Mouse (Mus musculus) thymus, adult 2 months (tissue): ENCODE data around the gene Chd6. TPM values are rescaled to one million over a fixed set of nuclear protein-coding genes. Genes with fewer than 3 reads are reported as not detected.

Source experiments
- DNase-seq: peaks from one replicate; pipeline ENCODE4 v3.0.0; 2021
- H3K27ac ChIP-seq: fragments of 200-500 bp; 2 replicates; pipeline ENCODE4 v1.5.1; 2012; ENCODE audit warnings: low read length, control low read depth; ENCODE audit not compliant: control insufficient read depth, insufficient read depth
- H3K27me3 ChIP-seq: fragments of 200-500 bp; 2 replicates; pipeline ENCODE4 v1.6.1; 2012; ENCODE audit warnings: mild to moderate bottlenecking, low read length, moderate library complexity, mixed read lengths; ENCODE audit not compliant: control insufficient read depth, insufficient read depth
- H3K36me3 ChIP-seq: fragments of 200-500 bp; 2 replicates; pipeline ENCODE4 v1.6.1; 2012; ENCODE audit warnings: mild to moderate bottlenecking, low read length, moderate library complexity; ENCODE audit not compliant: control insufficient read depth, insufficient read depth
- H3K4me1 ChIP-seq: fragments of 200-500 bp; replicated peaks from 2 replicates; pipeline ENCODE4 v1.6.1; 2012; ENCODE audit warnings: low read length; ENCODE audit not compliant: control insufficient read depth, insufficient read depth
- H3K4me3 ChIP-seq: fragments of 200-500 bp; 2 replicates; pipeline ENCODE4 v1.5.1; 2012; ENCODE audit warnings: mild to moderate bottlenecking, low read length, control low read depth, moderate library complexity; ENCODE audit not compliant: control insufficient read depth, insufficient read depth
- CTCF ChIP-seq: fragments of 200-500 bp; IDR thresholded peaks from 2 replicates; pipeline ENCODE4 v1.5.1; 2012; ENCODE audit warnings: mild to moderate bottlenecking, control low read depth, low read length, moderate library complexity, borderline replicate concordance; ENCODE audit not compliant: control insufficient read depth, poor library complexity, insufficient read depth; ENCODE audit errors: extremely low read depth
- POLR2A ChIP-seq: fragments of 200-500 bp; IDR thresholded peaks from 2 replicates; pipeline ENCODE4 v1.6.1; 2012; ENCODE audit warnings: mild to moderate bottlenecking, low read length, control low read depth, moderate library complexity; ENCODE audit not compliant: control insufficient read depth, poor library complexity, insufficient read depth; ENCODE audit errors: extremely low read depth
- WGBS: fragments of 180-500 bp; shearing (Covaris S2); methylation state at CpG from one replicate; pipeline ENCODE4 v1.1.7; 2018; 5-methylcytosine and 5-hydroxymethylcytosine counted together
- polyA plus RNA-seq: library from polyadenylated mRNA; depleted of rRNA; stranded (reverse); fragments of >200 nt; gene quantifications from 2 replicates; pipeline ENCODE4 v1.2.3, GENCODE M21; 2012

Chd6 gene
- polyA plus RNA-seq, 1 experiment: 28.5 TPM

DNA sequence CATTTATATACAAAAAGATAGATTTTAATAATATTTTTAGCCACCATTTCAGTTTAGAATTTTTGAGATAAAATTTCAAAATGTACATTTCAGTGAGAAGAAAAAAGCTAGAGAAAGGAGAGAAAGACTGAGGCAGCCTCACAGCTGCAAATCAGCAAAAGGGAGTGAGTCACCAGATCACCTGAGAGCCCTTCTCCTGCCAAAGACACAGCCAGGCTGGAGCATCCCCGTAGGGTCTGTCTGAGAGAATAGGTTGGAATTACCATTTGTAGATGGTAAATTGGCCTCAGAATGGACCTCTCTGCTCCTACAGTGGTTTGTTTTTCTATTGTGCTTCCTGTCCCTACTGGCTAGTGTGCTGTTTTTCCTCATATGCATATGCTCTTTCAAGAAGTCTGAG is 84.3 kb downstream of the Chd6 start:
- no peak for DNase-seq
- H3K4me3 ChIP-seq: no peak overlapping the region
- no peaks in the 10 kb centered on the region for H3K27me3 ChIP-seq
- peaks cover 53% of the 10 kb centered on the region for H3K36me3 ChIP-seq
- no peak for TF ChIP-seq POLR2A
- no peak for TF ChIP-seq CTCF
- 97% methylated on average over 1 of the region's 1 CpGs for WGBS
- no peak overlapping the region for H3K27ac ChIP-seq
- no peaks in the 10 kb centered on the region for H3K4me1 ChIP-seq

DNA sequence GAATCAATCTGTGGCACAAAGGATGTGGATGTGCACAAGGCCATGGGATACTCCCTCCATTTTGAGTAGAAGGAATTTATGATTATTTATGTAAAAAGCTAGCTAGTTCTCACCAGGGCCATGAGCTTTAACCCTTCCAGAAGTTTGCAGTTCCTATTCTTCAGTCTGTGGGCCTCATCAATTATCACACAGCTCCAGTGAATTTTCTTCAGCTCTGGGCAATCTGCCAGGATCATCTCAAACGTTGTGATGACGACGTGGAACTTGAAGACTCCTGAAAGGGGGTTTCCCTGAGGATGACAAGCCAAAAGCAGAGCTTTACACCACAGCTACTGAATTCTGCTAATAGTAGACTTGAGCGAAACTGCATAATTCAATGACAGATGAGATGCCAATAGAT is 91.0 kb downstream of the Chd6 start:
- no peak overlapping the region for H3K4me3 ChIP-seq
- no peaks in the 10 kb centered on the region for H3K27me3 ChIP-seq
- 80% methylated on average over 4 of the region's 4 CpGs for WGBS
- TF ChIP-seq CTCF (no peak), POLR2A (no peak)
- H3K27ac ChIP-seq: no peak overlapping the region
- peaks cover 72% of the 10 kb centered on the region for H3K36me3 ChIP-seq
- H3K4me1 ChIP-seq: no peaks in the 10 kb centered on the region
- DNase-seq: no peak

DNA sequence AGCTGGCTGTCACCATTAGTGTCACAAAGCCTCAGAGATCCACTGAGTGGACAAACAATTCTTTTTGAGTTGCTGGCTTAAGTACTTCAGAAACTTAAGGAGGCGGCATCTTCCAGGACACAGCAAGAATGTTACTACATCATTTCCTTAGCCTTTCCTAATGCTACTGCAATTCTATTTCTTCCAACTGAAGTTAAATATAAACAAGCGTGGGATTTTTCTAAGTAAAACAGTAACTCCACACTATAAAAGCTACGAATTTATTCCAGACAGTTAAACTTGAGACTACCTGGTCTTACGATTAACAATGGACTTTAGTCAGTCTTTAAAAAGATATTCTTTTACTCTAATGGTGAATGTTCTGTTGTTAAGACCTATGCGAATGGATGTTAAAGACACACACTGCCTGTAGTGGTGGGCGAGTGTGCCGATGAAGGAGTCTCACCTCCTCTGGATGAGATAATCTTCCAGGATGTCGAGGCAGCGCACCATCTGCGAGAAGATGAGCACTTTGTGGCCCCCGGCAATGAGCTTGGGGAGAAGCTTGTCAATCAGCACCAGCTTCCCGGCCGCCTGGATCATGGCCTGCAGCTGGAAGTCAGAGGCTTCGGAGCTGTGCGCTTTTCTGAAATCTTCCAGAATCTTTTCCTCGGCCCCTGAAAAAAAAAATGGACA is 96.2 kb downstream of the Chd6 start:
- no peak overlapping the region for H3K27ac ChIP-seq
- no peak overlapping the region for H3K4me3 ChIP-seq
- H3K4me1 ChIP-seq: no peaks in the 10 kb centered on the region
- no peak for DNase-seq
- no peaks in the 10 kb centered on the region for H3K27me3 ChIP-seq
- peaks cover 83% of the 10 kb centered on the region for H3K36me3 ChIP-seq
- TF ChIP-seq CTCF (no peak), POLR2A (no peak)
- WGBS: 97% methylated on average over 16 of the region's 16 CpGs

DNA sequence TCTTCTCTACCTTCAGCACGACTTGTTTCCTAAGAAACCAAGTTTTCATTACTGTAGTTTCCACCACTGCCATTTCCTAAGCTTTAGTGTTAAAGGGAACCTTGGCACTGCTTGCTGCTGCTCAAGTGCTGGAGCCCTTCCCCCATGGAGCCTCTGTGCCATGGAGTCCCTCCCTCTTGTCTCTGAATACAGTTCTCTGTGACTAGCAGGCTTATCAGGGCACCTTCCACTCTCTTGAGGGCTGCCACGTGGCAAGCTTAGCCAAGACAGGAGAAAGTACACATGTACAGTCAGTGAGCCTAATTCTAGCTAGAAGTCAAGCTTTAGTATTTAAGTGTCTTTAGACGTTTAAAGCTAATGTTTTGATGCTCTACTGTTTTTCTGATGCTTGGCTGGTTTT is 104.5 kb downstream of the Chd6 start:
- Histone ChIP-seq H3K27ac (no peak overlapping the region), H3K27me3 (no peaks in the 10 kb centered on the region), H3K36me3 (peaks cover 30% of the 10 kb centered on the region), H3K4me1 (no peaks in the 10 kb centered on the region), H3K4me3 (no peak overlapping the region)
- 88% methylated on average over 3 of the region's 3 CpGs for WGBS
- DNase-seq: no peak
- TF ChIP-seq POLR2A (no peak), CTCF (no peak)

DNA sequence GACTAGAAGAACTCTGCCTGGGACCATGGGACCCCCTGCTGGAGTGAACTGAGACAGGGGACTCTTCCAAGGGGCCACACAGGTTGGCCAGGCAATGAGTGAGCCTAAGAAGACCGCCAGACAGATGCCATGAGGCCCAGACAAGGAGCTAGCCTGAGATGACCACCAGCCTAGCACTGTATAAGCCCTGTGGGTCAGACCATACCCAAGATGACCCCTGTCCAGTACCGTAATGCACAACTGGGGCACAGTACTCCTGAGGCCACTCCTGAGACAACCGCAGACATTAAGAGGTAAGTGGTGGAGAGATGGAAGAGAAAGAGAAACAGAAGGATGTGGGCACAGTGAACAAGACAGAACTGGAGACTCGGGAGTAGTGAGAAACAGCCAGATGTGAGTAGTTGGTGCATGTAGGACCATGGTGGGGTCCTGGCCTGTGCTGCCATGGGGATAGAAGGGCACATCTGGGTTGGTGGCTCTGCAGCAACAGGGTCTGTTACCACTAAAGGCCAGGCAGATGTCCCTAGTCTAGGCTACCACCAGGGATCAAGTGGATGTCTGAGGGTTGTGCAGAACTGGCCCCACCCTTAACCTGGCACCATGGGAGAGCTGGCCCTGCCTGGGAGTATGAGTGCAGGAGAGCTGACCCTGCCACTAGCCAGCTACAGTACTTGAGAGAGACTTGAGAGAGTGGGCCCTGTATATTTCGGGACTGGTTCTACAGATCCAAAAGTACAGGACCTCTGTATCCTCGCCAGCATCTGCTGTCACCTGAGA is 111.7 kb downstream of the Chd6 start:
- Histone ChIP-seq H3K4me1 (no peaks in the 10 kb centered on the region), H3K4me3 (no peak overlapping the region), H3K27me3 (no peaks in the 10 kb centered on the region), H3K27ac (no peak overlapping the region), H3K36me3 (0 out of 2 replicates have a peak, but pooled peaks cover 4% of the 10 kb centered on the region)
- TF ChIP-seq POLR2A: no peak
- no peak for TF ChIP-seq CTCF
- no peak for DNase-seq
- 97% methylated on average over 6 of the region's 6 CpGs for WGBS

DNA sequence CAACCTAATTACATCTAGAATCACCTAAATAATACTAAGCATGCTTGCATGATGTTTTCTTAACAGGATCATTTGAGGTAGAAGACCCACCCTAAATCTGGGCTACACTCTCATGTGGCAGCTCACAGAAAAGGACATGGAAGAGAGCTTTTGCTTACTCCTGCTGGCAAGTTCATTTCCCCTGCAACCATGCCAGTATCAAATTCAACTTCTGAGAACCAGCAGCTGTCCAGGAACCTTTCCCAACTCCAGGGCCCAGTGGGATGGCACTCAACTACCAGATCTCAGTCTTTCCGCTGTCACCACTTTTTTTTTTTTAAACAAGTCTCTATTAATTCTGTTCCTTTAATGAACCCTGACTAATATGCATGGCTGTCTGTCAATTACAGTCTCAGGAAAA is 114.7 kb downstream of the Chd6 start:
- TF ChIP-seq CTCF (no peak), POLR2A (no peak)

More for the DNA sequence above, 114.7 kb downstream of the Chd6 start:
- H3K27me3 ChIP-seq: no peaks in the 10 kb centered on the region
- H3K4me1 ChIP-seq: no peaks in the 10 kb centered on the region
- H3K27ac ChIP-seq: no peak overlapping the region
- DNase-seq: no peak
- WGBS: 93% methylated on average over 1 of the region's 1 CpGs
- H3K36me3 ChIP-seq: peaks cover 12% of the 10 kb centered on the region
- no peak overlapping the region for H3K4me3 ChIP-seq
